In genomic region chr1:170632385-170632784, GRCm38 (mm10) we compare ENCODE assay signal across 7 mouse cellular contexts. TPM values are rescaled to one million over a fixed set of nuclear protein-coding genes. Genes with fewer than 3 reads are reported as not detected.
A peak's percentile ranks its signal among the peaks of the same experiment; 100 is the strongest.
DNase-seq lines count a peak whose midpoint lies in the region; ATAC-seq lines count a peak whose summit lies in the region.

No protein-coding gene starts in this region.

- peak; percentile 15 for DNase-seq in T-cell, adult 2 months (ENCODE audit: low spot score)
- peak; percentile 72 for DNase-seq in cerebellum, adult 9-11 months
- peak; percentile 47 to 76 for DNase-seq in frontal cortex, postnatal 14 days (ENCODE audit: low spot score in 2 of 2)
- DNase-seq in induced T-regulatory cell, adult 2 months (ENCODE audit: low read depth), result peak; percentile 79
- peak; percentile 66 to 69 for DNase-seq in left cerebral cortex, adult 8-10 months (ENCODE audit: low spot score in 2 of 2)
- DNase-seq in right cerebral cortex, postnatal 25 days, result peak; percentile 79

- peak; percentile 96 for ATAC-seq in megakaryocyte-erythroid progenitor cell, adult 5-6 weeks (replicated peaks; ENCODE audit: low FRiP score, low TSS enrichment, poor library complexity, severe bottlenecking)

RNA-seq across cellular contexts. Expression of gene Olfml2b, which starts 11.9 kb away (rescaled TPM):
- total RNA-seq in left cerebral cortex, adult 8-10 months (2022), result 1 to 10 TPM; 2.9 to 4.2 (median 3.9) TPM
- not detected in 2 replicates for total RNA-seq in megakaryocyte-erythroid progenitor cell, adult 5-6 weeks (2014; fragmentation: Nextera tagmentation)
- total RNA-seq in megakaryocyte-erythroid progenitor cell, adult 5-6 weeks (2017), result 0.33 TPM in 1 of 2 replicates, not detected in the other

RNA-seq across cellular contexts. Expression of gene Nos1ap, which starts 42.7 kb away (rescaled TPM):
- 100 to 1,000 TPM; 191 to 209 (median 206) TPM for total RNA-seq in left cerebral cortex, adult 8-10 months (2022)
- total RNA-seq in megakaryocyte-erythroid progenitor cell, adult 5-6 weeks (2014; fragmentation: Nextera tagmentation), result 1.5 TPM in 2 replicates
- total RNA-seq in megakaryocyte-erythroid progenitor cell, adult 5-6 weeks (2017), result 2.5 TPM in 1 of 2 replicates, not detected in the other

Comparison
In these comparisons a context has a peak if more than half of its experiments do, and no peak if none do; other contexts are left out.
1. Peak in every context shown above with its lines: DNase-seq and ATAC-seq.
2. DNase-seq: peak in every context shown above with its lines; median percentile 79 in induced T-regulatory cell, adult 2 months; 79 in right cerebral cortex, postnatal 25 days; 72 in cerebellum, adult 9-11 months; 68 in left cerebral cortex, adult 8-10 months; 62 in frontal cortex, postnatal 14 days; 15 in T-cell, adult 2 months.
3. RNA of gene Nos1ap, which starts 42.7 kb away (total RNA-seq): 191 to 209 TPM in left cerebral cortex, adult 8-10 months; 1.5 to 2.5 TPM in megakaryocyte-erythroid progenitor cell, adult 5-6 weeks; every median in the first group is over 10 times any median in the second.